Mouse (Mus musculus): ENCODE data around the gene Fbxo6.
"Not testable (repeated sequence)": the region's sequence is repeated elsewhere in the genome, so short reads cannot be mapped to it uniquely, and the experiment has no call there.

Fbxo6 gene

GRCm38 (mm10) chr4:148121362-148121761 is 30.6 kb downstream of the Fbxo6 start:
- peak in 1 of 2 experiments; percentile 22 for DNase-seq

GRCm38 (mm10) chr4:148120555-148120954 is 31.4 kb downstream of the Fbxo6 start:
- no peak for DNase-seq

DNA sequence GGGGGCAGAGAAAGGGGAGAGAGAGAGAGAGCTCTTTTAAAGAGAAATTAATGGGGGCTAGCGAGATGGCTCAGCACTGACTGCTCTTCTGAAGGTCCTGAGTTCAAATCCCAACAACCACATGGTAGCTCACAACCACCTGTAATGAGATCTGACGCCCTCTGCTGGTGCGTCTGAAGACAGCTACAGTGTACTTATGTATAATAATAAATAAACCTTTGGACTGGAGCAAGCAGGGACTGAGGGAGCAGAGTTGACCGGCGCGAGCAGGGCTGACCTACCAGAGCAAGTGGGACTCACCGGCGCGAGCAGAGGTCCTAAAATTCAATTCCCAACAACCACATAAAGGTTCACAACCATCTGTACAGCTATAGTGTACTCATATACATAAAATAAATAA is 32.4 kb downstream of the Fbxo6 start:
- DNase-seq = not testable (repeated sequence)

GRCm38 (mm10) chr4:148117392-148117791 is 34.5 kb downstream of the Fbxo6 start:
- no peak for DNase-seq

DNA sequence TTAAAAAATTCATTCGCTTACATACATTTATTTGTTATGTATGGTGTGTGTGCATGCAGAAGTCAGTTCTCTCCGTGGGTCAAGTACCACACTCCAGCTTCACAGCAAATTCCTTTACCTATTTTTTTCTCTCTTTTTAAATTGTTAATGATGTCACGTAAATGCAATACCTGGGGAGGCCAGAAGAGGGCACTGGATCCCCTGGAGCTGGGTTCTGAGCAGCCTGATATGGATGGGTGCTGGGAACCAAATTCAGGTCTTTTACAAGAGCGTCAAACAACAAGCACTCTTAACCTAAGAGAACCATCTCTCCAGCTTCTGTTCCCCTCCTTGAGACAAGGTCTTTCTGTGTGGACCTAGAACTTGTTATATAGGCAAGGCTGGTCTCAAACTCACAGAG is 35.3 kb downstream of the Fbxo6 start:
- no peak for DNase-seq

- DNase-seq = no peak
Measured at GRCm38 (mm10) chr4:148115467-148115866, 36.5 kb downstream of the Fbxo6 start.

GRCm38 (mm10) chr4:148114758-148115391 is 37.1 kb downstream of the Fbxo6 start:
- DNase-seq = peak; percentile 88 to 89

DNA sequence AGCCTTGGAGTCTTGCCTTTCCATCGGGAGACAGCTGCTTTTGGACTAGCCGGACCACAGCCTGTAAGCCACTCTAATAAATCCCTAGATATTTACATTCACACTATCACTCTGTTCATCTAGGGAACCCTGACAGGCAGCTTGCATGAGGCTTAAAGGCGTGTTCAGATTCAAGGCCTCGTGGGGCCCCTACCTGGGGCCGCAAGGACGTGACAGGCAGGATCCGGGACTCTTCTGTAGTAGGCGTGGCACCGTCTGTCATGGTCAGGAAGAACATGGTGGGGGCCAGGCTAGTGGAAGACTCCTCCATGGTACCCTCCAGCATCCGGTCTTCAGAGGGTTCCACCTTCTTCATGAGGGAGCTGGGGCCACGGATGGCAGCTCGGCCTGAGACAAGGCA is 39.4 kb downstream of the Fbxo6 start:
- no peak for DNase-seq

DNA sequence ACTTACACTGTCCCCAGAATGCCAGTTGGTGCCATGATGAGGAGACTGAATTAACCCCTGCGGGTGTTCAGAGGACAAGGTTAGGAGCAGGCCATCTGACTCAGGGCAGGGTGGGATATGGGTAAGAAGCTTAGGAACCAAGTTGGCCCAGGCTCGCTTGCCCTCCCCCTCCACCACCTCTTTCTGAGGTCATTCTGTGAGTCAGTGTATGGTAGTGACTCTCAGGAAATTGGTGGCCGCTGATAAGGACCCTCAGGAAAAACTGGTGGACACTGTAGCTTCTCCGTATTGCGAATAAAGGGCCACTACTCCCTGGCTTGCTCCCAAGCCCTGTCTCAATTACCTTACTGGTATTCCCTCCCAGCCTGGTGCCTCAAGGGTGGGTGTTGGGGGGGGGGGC is 42.7 kb downstream of the Fbxo6 start:
- DNase-seq = no peak

- DNase-seq = no peak
Measured at GRCm38 (mm10) chr4:148108565-148109100, 43.3 kb downstream of the Fbxo6 start.

GRCm38 (mm10) chr4:148107621-148108291 is 44.2 kb downstream of the Fbxo6 start:
- no peak for DNase-seq

DNA sequence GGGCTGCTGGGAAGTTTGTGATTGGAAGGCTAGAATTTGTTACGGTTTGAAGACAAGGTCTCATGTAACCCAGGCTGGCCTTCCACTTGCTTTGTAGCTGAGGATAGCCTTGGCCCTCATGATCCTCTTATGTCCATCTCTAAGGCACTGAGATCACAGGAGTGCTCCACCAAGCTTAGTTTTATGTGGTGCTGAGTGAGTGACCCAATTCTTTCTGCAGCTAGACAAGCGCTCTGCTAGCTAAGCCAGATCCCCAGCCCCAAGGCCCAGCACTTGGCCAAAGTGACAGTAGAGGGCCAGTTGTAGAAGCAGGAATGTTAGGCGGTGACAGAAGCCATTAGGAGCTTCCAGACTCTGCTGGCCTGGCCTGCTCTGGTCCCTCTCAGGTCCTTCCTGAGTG is 47.8 kb downstream of the Fbxo6 start:
- no peak for DNase-seq

DNA sequence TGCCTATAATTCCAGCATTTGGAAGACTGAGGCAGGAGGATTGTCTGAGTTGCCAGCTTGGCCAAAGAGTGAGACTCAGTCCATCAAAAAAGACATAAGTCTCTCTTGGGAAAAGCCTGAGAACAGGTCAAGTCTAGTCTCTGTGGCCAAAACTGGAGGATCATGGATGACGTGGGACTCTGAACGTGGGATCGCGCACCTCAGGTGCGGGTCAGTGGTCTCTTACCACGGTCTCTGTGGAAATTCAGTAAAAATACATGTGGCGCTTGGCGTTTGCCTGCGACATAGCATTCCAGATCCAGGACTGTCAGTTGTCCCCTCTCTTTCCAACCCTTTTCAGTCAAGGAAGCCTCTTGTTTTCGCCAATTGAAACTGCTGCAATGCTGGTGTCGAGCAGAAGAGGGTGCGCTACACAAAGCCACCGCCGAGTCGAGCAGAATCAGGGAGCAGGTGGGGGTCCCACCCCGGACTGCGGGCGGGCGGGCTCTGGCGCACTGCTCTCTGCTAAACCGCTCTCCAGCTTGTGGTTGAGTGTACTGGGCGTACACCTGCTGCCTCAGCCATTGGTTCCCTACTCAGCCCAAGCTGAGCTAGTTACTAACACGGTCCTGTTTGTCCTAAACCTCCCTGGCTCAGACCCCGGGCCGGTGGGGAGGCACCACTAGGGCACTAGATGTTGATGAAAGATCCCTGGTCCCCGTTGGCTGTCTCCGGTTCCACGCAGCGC is 50.0 kb downstream of the Fbxo6 start:
- DNase-seq = peak; percentile 64 to 70

DNA sequence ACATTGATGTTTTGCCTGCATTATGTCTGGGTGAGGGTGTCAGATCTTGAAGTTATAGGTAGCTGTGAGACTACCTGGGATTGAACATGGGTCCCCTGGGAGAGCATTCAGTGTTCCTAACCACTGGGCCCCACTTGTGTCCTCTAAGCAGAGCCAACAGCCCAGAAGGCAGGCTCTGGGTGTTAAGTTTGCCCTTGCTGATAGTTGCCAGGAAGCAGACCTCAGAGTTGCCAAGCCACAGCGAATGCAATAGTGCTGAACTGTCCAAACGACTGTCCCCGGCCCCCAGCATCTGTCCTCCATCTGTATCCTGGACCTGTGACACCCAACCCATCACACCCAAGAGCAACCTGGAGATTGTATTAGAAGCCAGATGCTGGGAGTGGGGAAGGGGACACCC is 53.3 kb downstream of the Fbxo6 start:
- DNase-seq = no peak

DNA sequence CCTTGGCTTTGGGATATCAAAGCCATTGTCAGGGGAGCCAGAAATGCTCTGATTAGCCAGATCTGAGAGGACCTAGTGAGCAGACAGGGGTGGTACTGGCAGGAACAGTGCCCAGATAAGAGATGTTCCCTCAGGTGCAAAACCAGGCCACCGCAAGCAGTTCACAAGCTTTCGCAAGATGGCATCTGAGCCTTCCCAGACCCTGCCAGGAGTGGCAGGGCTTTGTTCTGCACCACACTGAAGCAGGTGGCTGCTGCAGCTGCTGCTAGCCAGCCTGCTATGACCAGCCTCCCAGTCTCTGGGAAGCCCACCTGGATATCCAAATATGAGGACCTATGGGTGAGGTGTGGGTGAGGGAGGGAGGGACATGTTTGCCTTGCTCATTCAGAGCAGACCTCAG is 54.0 kb downstream of the Fbxo6 start:
- DNase-seq = no peak

Measured in cerebellum, adult 18-20 months (tissue).